ENCODE assay signal across 25 mouse cellular contexts in the genomic region with DNA sequence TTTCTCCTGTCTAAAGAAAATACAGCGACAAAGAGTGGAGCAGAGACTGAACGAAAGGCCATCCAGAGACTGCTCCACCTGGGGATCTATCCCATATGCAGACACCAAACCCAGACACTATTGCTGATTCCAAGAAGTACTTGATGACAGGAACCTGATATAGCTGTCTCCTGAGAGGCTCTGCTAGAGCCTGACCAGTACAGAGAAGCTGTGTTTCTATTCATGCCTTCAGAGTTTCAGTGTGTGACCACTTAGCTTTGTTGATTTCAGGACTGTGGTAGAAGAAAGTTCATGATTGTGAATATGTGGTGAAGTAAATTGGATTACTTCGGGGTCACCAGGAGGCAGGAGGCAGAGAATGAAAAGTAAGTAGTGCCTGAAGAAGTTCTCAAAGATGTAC.
DNase-seq lines count a peak whose midpoint lies in the region; ATAC-seq lines count a peak whose summit lies in the region.
"Had no signal": no experiment of that assay in that cellular context is flagged by ENCODE, and none has a peak within 500 bp of the region (broad histone marks: within the 10 kb centered on the region; RNA-seq: fewer than 3 reads in every experiment).

No protein-coding gene starts in this region.

- no peaks in the 10 kb centered on the region for H3K4me1 ChIP-seq in heart, embryonic 11.5 days (ENCODE audit: control insufficient read depth, insufficient read depth, low read length)
- peaks cover 23% of the 10 kb centered on the region for H3K4me1 ChIP-seq in heart, embryonic 13.5 days
- H3K4me1 ChIP-seq in heart, embryonic 16.5 days (ENCODE audit: control insufficient read depth, insufficient read depth, low read length), result 0 out of 2 replicates have a peak, but pooled peaks cover 2% of the 10 kb centered on the region
- H3K4me1 ChIP-seq in midbrain, embryonic 11.5 days (ENCODE audit: control insufficient read depth, insufficient read depth, low read length), result no peaks in the 10 kb centered on the region
- no peaks in the 10 kb centered on the region for H3K4me1 ChIP-seq in midbrain, embryonic 15.5 days
- H3K4me1 ChIP-seq: embryonic facial prominence, embryonic 10.5 days; embryonic facial prominence, embryonic 12.5 days; forebrain, embryonic 13.5 days had no signal

- H3K9ac ChIP-seq in heart, embryonic 11.5 days (ENCODE audit: low read depth, low read length), result no peak overlapping the region
- H3K9ac ChIP-seq in heart, embryonic 13.5 days, result no peak overlapping the region
- no peak overlapping the region for H3K9ac ChIP-seq in heart, embryonic 16.5 days (ENCODE audit: low read length)
- no peak overlapping the region for H3K9ac ChIP-seq in midbrain, embryonic 11.5 days (ENCODE audit: low read length)
- H3K9ac ChIP-seq in midbrain, embryonic 15.5 days, result no peak overlapping the region
- H3K9ac ChIP-seq: embryonic facial prominence, embryonic 12.5 days; forebrain, embryonic 13.5 days had no signal

- H3K9me3 ChIP-seq in heart, embryonic 11.5 days (replicated peaks; ENCODE audit: control insufficient read depth, low read length), result no peaks in the 10 kb centered on the region
- H3K9me3 ChIP-seq in heart, embryonic 13.5 days, result no peaks in the 10 kb centered on the region
- no peaks in the 10 kb centered on the region for H3K9me3 ChIP-seq in heart, embryonic 16.5 days (replicated peaks; ENCODE audit: control insufficient read depth, low read length)
- no peaks in the 10 kb centered on the region for H3K9me3 ChIP-seq in midbrain, embryonic 11.5 days (ENCODE audit: control insufficient read depth, low read length)
- no peaks in the 10 kb centered on the region for H3K9me3 ChIP-seq in midbrain, embryonic 15.5 days
- H3K9me3 ChIP-seq: embryonic facial prominence, embryonic 10.5 days; embryonic facial prominence, embryonic 12.5 days; forebrain, embryonic 13.5 days; G1E had no signal

- no peak overlapping the region for H3K4me2 ChIP-seq in heart, embryonic 11.5 days
- peak overlapping the region; percentile 13; the same call in 1 of the 2 replicates for H3K4me2 ChIP-seq in heart, embryonic 13.5 days
- no peak overlapping the region for H3K4me2 ChIP-seq in heart, embryonic 16.5 days (ENCODE audit: low read depth, low read length)
- no peak overlapping the region for H3K4me2 ChIP-seq in midbrain, embryonic 11.5 days
- no peak overlapping the region for H3K4me2 ChIP-seq in midbrain, embryonic 15.5 days
- H3K4me2 ChIP-seq: embryonic facial prominence, embryonic 12.5 days; forebrain, embryonic 13.5 days had no signal

- intact Hi-C loops in heart, postnatal 25 days (cut with DNase I), result no loop called here
- intact Hi-C loops in heart, postnatal 10 days (cut with DNase I), result no loop called here

- no peak for DNase-seq in heart, postnatal 25 days (ENCODE audit: low spot score)
- DNase-seq in heart, postnatal 10 days, result no peak
- no peak for DNase-seq in heart, postnatal 4 days
- peak; percentile 41 for DNase-seq in midbrain, embryonic 11.5 days (ENCODE audit: low spot score, missing footprints)
- DNase-seq: adrenal gland, adult 8-10 months; adrenal gland, postnatal 14 days; adrenal gland, postnatal 36 days; B cell, adult 2 months; cerebellum, adult 11-12 months; cerebellum, adult 2 months; cerebellum, adult 9-10 months; cerebellum, postnatal 10 days; cerebellum, postnatal 25 days had no signal

- 0 out of 2 replicates have a peak, but pooled peaks have one; percentile 42 for ATAC-seq in heart, embryonic 11.5 days (replicated peaks; ENCODE audit: insufficient number of reproducible peaks, low FRiP score, low TSS enrichment)
- ATAC-seq in heart, embryonic 13.5 days (ENCODE audit: extremely low read depth, insufficient number of reproducible peaks, low FRiP score, low TSS enrichment), result no peak
- peak; percentile 67; the same call in 1 of the 2 replicates for ATAC-seq in heart, embryonic 16.5 days (replicated peaks; ENCODE audit: extremely low read depth, insufficient read depth, low FRiP score)
- no peak for ATAC-seq in midbrain, embryonic 11.5 days (ENCODE audit: low FRiP score)
- ATAC-seq in midbrain, embryonic 15.5 days (replicated peaks), result no peak
- ATAC-seq: activated CD4-positive, CD25-positive, alpha-beta regulatory T cell, adult 4 months; CD4-positive, CD25-positive, alpha-beta regulatory T cell, adult 4 months; forebrain, embryonic 13.5 days; Patski had no signal

- 40% methylated on average over 3 of the region's 3 CpGs for WGBS in heart, embryonic 11.5 days (ENCODE audit: insufficient replicate concordance)
- 28% methylated on average over 3 of the region's 3 CpGs for WGBS in heart, embryonic 13.5 days
- 40% methylated on average over 3 of the region's 3 CpGs for WGBS in heart, embryonic 16.5 days
- 84% methylated on average over 3 of the region's 3 CpGs for WGBS in midbrain, embryonic 11.5 days
- WGBS in midbrain, embryonic 15.5 days, result 87% methylated on average over 3 of the region's 3 CpGs

- H3K36me3 ChIP-seq in heart, embryonic 11.5 days (ENCODE audit: control insufficient read depth, insufficient read depth, low read length), result no peaks in the 10 kb centered on the region
- H3K36me3 ChIP-seq in heart, embryonic 13.5 days, result no peaks in the 10 kb centered on the region
- no peaks in the 10 kb centered on the region for H3K36me3 ChIP-seq in heart, embryonic 16.5 days (ENCODE audit: control insufficient read depth, insufficient read depth)
- no peaks in the 10 kb centered on the region for H3K36me3 ChIP-seq in midbrain, embryonic 11.5 days (ENCODE audit: control insufficient read depth, insufficient read depth, low read length)
- H3K36me3 ChIP-seq in midbrain, embryonic 15.5 days (replicated peaks), result no peaks in the 10 kb centered on the region
- H3K36me3 ChIP-seq: embryonic facial prominence, embryonic 10.5 days; embryonic facial prominence, embryonic 12.5 days; G1E had no signal

- H3K27ac ChIP-seq in heart, embryonic 11.5 days (ENCODE audit: low read depth, low read length), result no peak overlapping the region
- H3K27ac ChIP-seq in heart, embryonic 13.5 days (replicated peaks), result 0 out of 2 replicates have a peak overlapping the region, but pooled peaks have one; percentile 12
- H3K27ac ChIP-seq in heart, embryonic 16.5 days (ENCODE audit: low read length), result peak overlapping the region; percentile 31; the same call in 1 of the 2 replicates
- no peak overlapping the region for H3K27ac ChIP-seq in midbrain, embryonic 11.5 days (ENCODE audit: low read depth, low read length)
- H3K27ac ChIP-seq in midbrain, embryonic 15.5 days, result no peak overlapping the region
- H3K27ac ChIP-seq: embryonic facial prominence, embryonic 10.5 days; embryonic facial prominence, embryonic 12.5 days; forebrain, embryonic 13.5 days had no signal

- H3K27me3 ChIP-seq in heart, embryonic 11.5 days (ENCODE audit: control insufficient read depth, insufficient read depth, low read length), result no peaks in the 10 kb centered on the region
- H3K27me3 ChIP-seq in heart, embryonic 13.5 days (replicated peaks), result no peaks in the 10 kb centered on the region
- H3K27me3 ChIP-seq in heart, embryonic 16.5 days (ENCODE audit: control insufficient read depth, insufficient read depth, low read length), result no peaks in the 10 kb centered on the region
- no peaks in the 10 kb centered on the region for H3K27me3 ChIP-seq in midbrain, embryonic 11.5 days (ENCODE audit: control insufficient read depth, insufficient read depth, low read length)
- no peaks in the 10 kb centered on the region for H3K27me3 ChIP-seq in midbrain, embryonic 15.5 days (replicated peaks)
- H3K27me3 ChIP-seq: CH12.LX; embryonic facial prominence, embryonic 12.5 days; forebrain, embryonic 13.5 days; Patski had no signal

- H3K4me3 ChIP-seq in heart, embryonic 11.5 days (ENCODE audit: low read depth, low read length), result no peak overlapping the region
- no peak overlapping the region for H3K4me3 ChIP-seq in heart, embryonic 13.5 days
- H3K4me3 ChIP-seq in heart, embryonic 16.5 days (ENCODE audit: low read length), result no peak overlapping the region
- H3K4me3 ChIP-seq in midbrain, embryonic 11.5 days (ENCODE audit: low read depth, low read length), result no peak overlapping the region
- H3K4me3 ChIP-seq in midbrain, embryonic 15.5 days, result no peak overlapping the region
- H3K4me3 ChIP-seq: embryonic facial prominence, embryonic 10.5 days; embryonic facial prominence, embryonic 12.5 days; forebrain, embryonic 13.5 days had no signal

Comparison
In these comparisons a context has a peak if more than half of its experiments do, and no peak if none do; other contexts are left out.
1. ATAC-seq: peak in heart, embryonic 11.5 days (single experiment) and heart, embryonic 16.5 days (single experiment); none in heart, embryonic 13.5 days (single experiment), midbrain, embryonic 11.5 days (single experiment) and midbrain, embryonic 15.5 days (single experiment).
2. H3K27ac ChIP-seq: peak in heart, embryonic 13.5 days (single experiment) and heart, embryonic 16.5 days (single experiment); none in heart, embryonic 11.5 days (single experiment), midbrain, embryonic 11.5 days (single experiment) and midbrain, embryonic 15.5 days (single experiment).